Mouse (Mus musculus) megakaryocyte, embryonic 14.5 days (primary cell): ENCODE measurements around the gene Fam210b. TPM values are rescaled to one million over a fixed set of nuclear protein-coding genes. Genes with fewer than 3 reads are reported as not detected.

Experiments
- H3K27me3 ChIP-seq: replicated peaks from 2 replicates; pipeline ENCODE3; 2012; ENCODE audit warnings: inconsistent platforms
- H3K36me3 ChIP-seq: replicated peaks from 2 replicates; pipeline ENCODE3; 2012; ENCODE audit warnings: low read length, inconsistent platforms, mixed read lengths
- H3K4me1 ChIP-seq: 2 replicates; pipeline ENCODE4 v1.6.1; 2012; ENCODE audit warnings: inconsistent platforms
- H3K4me3 ChIP-seq: replicated peaks from 2 replicates; pipeline ENCODE3; 2012; ENCODE audit warnings: moderate library complexity, mild to moderate bottlenecking, inconsistent platforms
- H3K9me3 ChIP-seq: 2 replicates; pipeline ENCODE4 v1.6.1; 2012; ENCODE audit warnings: inconsistent platforms
- FLI1 ChIP-seq: IDR thresholded peaks from 2 replicates; pipeline ENCODE4 v1.6.1; 2012; ENCODE audit warnings: low read length, inconsistent platforms, mixed read lengths
- GATA1 ChIP-seq: IDR thresholded peaks from 3 replicates; pipeline ENCODE4 v1.6.1; 2012; ENCODE audit warnings: mixed read lengths, low read length, inconsistent platforms, borderline replicate concordance
- polyA plus RNA-seq: library from polyadenylated mRNA; stranded (reverse); fragments of >175 nt; gene quantifications from 2 replicates; pipeline ENCODE4 v1.2.3, GENCODE M21; 2012; ENCODE audit warnings: low replicate concordance; ENCODE audit not compliant: insufficient read depth

Gene Fam210b
- polyA plus RNA-seq, 1 experiment: 4.3 TPM

- no peaks in the 10 kb centered on the region for H3K9me3 ChIP-seq
- no peak overlapping the region for H3K4me3 ChIP-seq
- no peaks in the 10 kb centered on the region for H3K27me3 ChIP-seq
- H3K36me3 ChIP-seq: peaks cover 27% of the 10 kb centered on the region
- peaks cover 53% of the 10 kb centered on the region for H3K4me1 ChIP-seq
- TF ChIP-seq GATA1 (no peak), FLI1 (no peak)
Measured at GRCm38 (mm10) chr2:172348297-172348950, 3.1 kb downstream of the Fam210b start.

DNA sequence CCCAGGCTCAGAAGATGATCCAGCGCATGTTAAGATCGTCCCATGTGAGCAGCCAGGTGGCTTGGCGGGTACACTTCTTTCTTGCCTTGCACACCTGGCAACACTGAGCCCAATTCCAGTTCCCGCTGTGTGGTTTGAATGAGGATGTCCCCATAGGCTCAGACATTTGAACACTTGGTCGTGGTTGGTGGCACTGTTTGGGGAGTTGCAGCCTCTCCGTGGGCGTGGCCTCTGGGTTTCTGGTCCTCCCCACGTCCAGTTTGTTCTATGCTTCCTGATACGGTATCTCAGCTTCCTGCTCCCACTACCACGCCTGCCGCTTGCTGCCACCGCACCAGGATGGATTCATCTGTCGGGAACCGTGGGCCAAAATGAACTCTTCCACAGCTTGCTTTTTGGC lies 4.4 kb downstream of the Fam210b start:
- peaks cover 48% of the 10 kb centered on the region for H3K4me1 ChIP-seq
- H3K36me3 ChIP-seq: peaks cover 40% of the 10 kb centered on the region
- H3K4me3 ChIP-seq: no peak overlapping the region
- TF ChIP-seq FLI1 (no peak), GATA1 (no peak)
- no peaks in the 10 kb centered on the region for H3K9me3 ChIP-seq
- H3K27me3 ChIP-seq: no peaks in the 10 kb centered on the region

GRCm38 (mm10) chr2:172350773-172351172 lies 5.4 kb downstream of the Fam210b start:
- H3K4me3 ChIP-seq: no peak overlapping the region
- TF ChIP-seq FLI1: no peak
- no peak for TF ChIP-seq GATA1
- no peaks in the 10 kb centered on the region for H3K27me3 ChIP-seq
- peaks cover 50% of the 10 kb centered on the region for H3K36me3 ChIP-seq
- H3K4me1 ChIP-seq: peaks cover 44% of the 10 kb centered on the region
- H3K9me3 ChIP-seq: no peaks in the 10 kb centered on the region

- H3K27me3 ChIP-seq: no peaks in the 10 kb centered on the region
- peaks cover 74% of the 10 kb centered on the region for H3K36me3 ChIP-seq
- no peak overlapping the region for H3K4me3 ChIP-seq
- TF ChIP-seq GATA1: no peak
- no peak for TF ChIP-seq FLI1
- no peaks in the 10 kb centered on the region for H3K9me3 ChIP-seq
- H3K4me1 ChIP-seq: peaks cover 22% of the 10 kb centered on the region
Measured at GRCm38 (mm10) chr2:172353218-172353617, 7.9 kb downstream of the Fam210b start.

GRCm38 (mm10) chr2:172354761-172355160 lies 9.4 kb downstream of the Fam210b start:
- Histone ChIP-seq H3K9me3 (no peaks in the 10 kb centered on the region), H3K4me3 (no peak overlapping the region), H3K36me3 (peaks cover 88% of the 10 kb centered on the region), H3K4me1 (peaks cover 7% of the 10 kb centered on the region), H3K27me3 (no peaks in the 10 kb centered on the region)
- no peak for TF ChIP-seq FLI1
- no peak for TF ChIP-seq GATA1

DNA sequence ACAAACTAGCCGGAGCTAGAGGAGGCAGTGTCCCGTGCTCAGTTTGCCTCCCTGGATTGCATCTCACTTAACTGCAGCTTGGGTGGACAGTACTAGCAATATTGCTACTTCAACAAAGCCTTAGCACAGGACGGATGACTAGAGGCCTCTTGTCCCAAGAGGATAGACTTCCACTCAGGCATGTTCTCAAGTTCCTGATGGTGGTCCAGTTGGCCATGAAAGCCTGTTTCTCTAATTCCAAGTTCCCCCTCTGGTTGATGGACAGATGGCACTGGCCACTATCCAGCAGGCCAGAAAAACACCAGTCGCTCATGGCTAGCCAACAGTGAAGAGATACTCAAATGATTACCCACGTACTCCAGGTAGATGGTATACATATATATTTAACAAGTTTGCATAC lies 10.5 kb downstream of the Fam210b start:
- TF ChIP-seq GATA1 (no peak), FLI1 (no peak)
- Histone ChIP-seq H3K4me3 (no peak overlapping the region), H3K9me3 (no peaks in the 10 kb centered on the region), H3K4me1 (no peaks in the 10 kb centered on the region), H3K36me3 (peaks cover 92% of the 10 kb centered on the region), H3K27me3 (no peaks in the 10 kb centered on the region)

- Histone ChIP-seq H3K9me3 (no peaks in the 10 kb centered on the region), H3K27me3 (no peaks in the 10 kb centered on the region), H3K4me3 (no peak overlapping the region), H3K36me3 (peaks cover 98% of the 10 kb centered on the region), H3K4me1 (peaks cover 43% of the 10 kb centered on the region)
- TF ChIP-seq GATA1 (no peak), FLI1 (no peak)
Measured at GRCm38 (mm10) chr2:172363176-172363575, 17.8 kb downstream of the Fam210b start.

DNA sequence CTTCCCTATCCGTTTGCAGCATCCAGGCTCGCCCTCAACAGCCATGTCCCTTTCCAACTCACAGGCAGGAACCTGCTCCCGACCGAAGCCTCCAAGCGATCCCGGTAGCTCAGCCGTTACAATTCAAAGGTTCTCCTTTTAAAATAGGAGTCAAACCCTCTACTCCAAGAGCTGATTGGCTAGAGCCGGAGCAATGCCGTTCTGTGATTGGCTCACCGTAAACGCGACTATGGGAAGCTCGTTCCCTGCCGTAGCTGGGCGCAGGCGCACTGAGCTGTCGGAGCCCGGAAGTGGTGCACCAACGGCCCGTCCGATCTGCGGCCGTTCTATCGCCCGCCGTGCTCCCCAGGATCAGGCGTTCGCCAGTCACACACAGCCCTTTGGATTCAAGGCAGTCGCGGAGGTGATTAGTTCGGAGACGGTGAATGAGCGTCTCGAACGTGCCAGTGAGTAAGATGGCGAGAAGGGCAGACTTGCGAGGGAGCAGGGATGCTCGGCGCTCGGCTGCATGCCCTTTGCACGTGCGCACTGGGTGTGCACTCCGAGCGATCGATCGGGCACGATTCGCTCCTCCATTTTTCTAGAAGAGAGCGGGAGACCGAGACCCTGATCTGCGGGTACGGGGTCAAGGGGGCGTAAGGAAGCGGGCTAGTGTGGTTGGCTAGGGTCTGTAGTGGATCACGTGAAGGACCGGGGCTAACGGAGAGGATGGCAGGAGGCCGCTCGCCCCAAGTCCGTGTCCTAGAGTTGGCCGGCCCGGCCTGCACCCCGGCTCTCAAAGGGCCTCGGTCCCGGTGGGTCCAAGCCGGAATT lies 25.3 kb downstream of the Fam210b start, which contains the start of the genes Aurka and Cstf1:
Gene Aurka (minus strand): TSS at position 125 of the 813 bp plus-strand sequence.
Gene Cstf1 (plus strand): TSS at position 271 of the 813 bp plus-strand sequence.
- no peaks in the 10 kb centered on the region for H3K9me3 ChIP-seq
- peak within 1 kb of the TSS; percentile 100 for H3K4me3 ChIP-seq
- no peaks in the 10 kb centered on the region for H3K27me3 ChIP-seq
- TF ChIP-seq FLI1: no peak
- TF ChIP-seq GATA1: no peak
- H3K36me3 ChIP-seq: peaks cover 64% of the 10 kb centered on the region
- peaks cover 60% of the 10 kb centered on the region for H3K4me1 ChIP-seq

GRCm38 (mm10) chr2:172371258-172371657 lies 25.9 kb downstream of the Fam210b start:
- Histone ChIP-seq H3K9me3 (no peaks in the 10 kb centered on the region), H3K4me3 (peak overlapping the region; percentile 100), H3K4me1 (peaks cover 66% of the 10 kb centered on the region), H3K27me3 (no peaks in the 10 kb centered on the region), H3K36me3 (peaks cover 64% of the 10 kb centered on the region)
- TF ChIP-seq FLI1 (no peak), GATA1 (no peak)

GRCm38 (mm10) chr2:172376551-172376950 lies 31.2 kb downstream of the Fam210b start:
- Histone ChIP-seq H3K36me3 (peaks cover 92% of the 10 kb centered on the region), H3K9me3 (no peaks in the 10 kb centered on the region), H3K27me3 (no peaks in the 10 kb centered on the region), H3K4me3 (no peak overlapping the region), H3K4me1 (peaks cover 72% of the 10 kb centered on the region)
- TF ChIP-seq FLI1 (no peak), GATA1 (no peak)
